ENCODE assay signal across 21 mouse cellular contexts in the genomic region with DNA sequence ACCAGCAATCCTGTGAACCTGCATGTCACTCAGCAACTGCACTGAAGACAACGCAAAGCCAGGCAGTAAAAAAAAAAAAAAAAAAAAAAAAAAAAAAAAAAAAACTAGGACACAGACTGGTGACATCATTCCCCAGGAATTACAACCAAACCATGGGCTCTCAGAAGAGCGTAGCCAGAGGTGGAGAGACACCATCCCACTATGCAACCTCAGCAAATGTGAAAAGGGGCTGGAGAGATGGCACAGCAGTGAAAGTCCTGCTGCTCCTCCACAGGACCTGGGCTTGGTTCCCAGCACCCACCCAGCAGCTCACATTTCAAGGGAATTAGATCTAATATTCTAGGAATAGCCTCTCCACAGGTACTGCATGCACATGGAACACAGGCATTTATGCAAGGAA. TPM values are rescaled to one million over a fixed set of nuclear protein-coding genes. Genes with fewer than 3 reads are reported as not detected.
DNase-seq lines count a peak whose midpoint lies in the region; ATAC-seq and TF ChIP-seq lines count a peak whose summit lies in the region.
"Had no signal": no experiment of that assay in that cellular context is flagged by ENCODE, and none has a peak within 500 bp of the region (broad histone marks: within the 10 kb centered on the region; RNA-seq: fewer than 3 reads in every experiment).

No protein-coding gene starts in this region.

- H3K4me2 ChIP-seq in limb, embryonic 14.5 days (replicated peaks; ENCODE audit: low read depth, low read length, severe bottlenecking), result no peak overlapping the region
- no peak overlapping the region for H3K4me2 ChIP-seq in forebrain, embryonic 13.5 days
- H3K4me2 ChIP-seq: hindbrain, embryonic 13.5 days; intestine, embryonic 15.5 days; neural tube, embryonic 12.5 days; stomach, embryonic 15.5 days had no signal

- no peak overlapping the region for H3K4me3 ChIP-seq in limb, embryonic 14.5 days (replicated peaks; ENCODE audit: low read length)
- no peak overlapping the region for H3K4me3 ChIP-seq in limb, embryonic 10.5 days
- no peak overlapping the region for H3K4me3 ChIP-seq in forebrain, embryonic 13.5 days
- H3K4me3 ChIP-seq: heart, embryonic 10.5 days; hindbrain, embryonic 13.5 days; intestine, embryonic 15.5 days; megakaryocyte, embryonic 14.5 days; neural tube, embryonic 12.5 days; stomach, embryonic 15.5 days had no signal

- H3K9ac ChIP-seq in limb, embryonic 14.5 days (ENCODE audit: low read depth, low read length, severe bottlenecking), result no peak overlapping the region
- H3K9ac ChIP-seq in forebrain, embryonic 13.5 days, result no peak overlapping the region
- H3K9ac ChIP-seq: hindbrain, embryonic 13.5 days; intestine, embryonic 15.5 days; neural tube, embryonic 12.5 days; stomach, embryonic 15.5 days had no signal

- H3K27me3 ChIP-seq in limb, embryonic 14.5 days (ENCODE audit: control insufficient read depth, insufficient read depth, low read length), result no peaks in the 10 kb centered on the region
- H3K27me3 ChIP-seq in limb, embryonic 10.5 days (ENCODE audit: low read depth, poor library complexity, severe bottlenecking), result no peaks in the 10 kb centered on the region
- H3K27me3 ChIP-seq in forebrain, embryonic 13.5 days, result no peaks in the 10 kb centered on the region
- H3K27me3 ChIP-seq: hindbrain, embryonic 13.5 days; intestine, embryonic 15.5 days; megakaryocyte, embryonic 14.5 days; neural tube, embryonic 12.5 days; stomach, embryonic 15.5 days had no signal

- no peaks in the 10 kb centered on the region for H3K4me1 ChIP-seq in limb, embryonic 14.5 days (ENCODE audit: control insufficient read depth, insufficient read depth, low read length)
- no peaks in the 10 kb centered on the region for H3K4me1 ChIP-seq in limb, embryonic 10.5 days
- no peaks in the 10 kb centered on the region for H3K4me1 ChIP-seq in forebrain, embryonic 13.5 days
- H3K4me1 ChIP-seq: intestine, embryonic 15.5 days; neural tube, embryonic 12.5 days; stomach, embryonic 15.5 days had no signal

- no peak for TF ChIP-seq POLR2A in limb, embryonic 14.5 days (IDR thresholded peaks at IDR 0.05; ENCODE audit: borderline replicate concordance, extremely low read depth, insufficient read depth, insufficient read length)

- H3K9me3 ChIP-seq in limb, embryonic 14.5 days (ENCODE audit: control insufficient read depth, low read length), result no peaks in the 10 kb centered on the region
- no peaks in the 10 kb centered on the region for H3K9me3 ChIP-seq in limb, embryonic 10.5 days (replicated peaks)
- H3K9me3 ChIP-seq in forebrain, embryonic 13.5 days (replicated peaks), result no peaks in the 10 kb centered on the region
- H3K9me3 ChIP-seq: heart, embryonic 10.5 days; hindbrain, embryonic 13.5 days; intestine, embryonic 15.5 days; megakaryocyte, embryonic 14.5 days; neural tube, embryonic 12.5 days; stomach, embryonic 15.5 days had no signal

- ATAC-seq in limb, embryonic 14.5 days (ENCODE audit: low FRiP score, low read depth), result no peak
- ATAC-seq in forebrain, embryonic 13.5 days, result no peak
- no peak for ATAC-seq in megakaryocyte, adult 5-6 weeks (ENCODE audit: poor library complexity, severe bottlenecking)
- ATAC-seq: intestine, embryonic 15.5 days; lung, postnatal 0 days had no signal

- peaks cover 96% of the 10 kb centered on the region for H3K36me3 ChIP-seq in limb, embryonic 14.5 days (ENCODE audit: control insufficient read depth, insufficient read depth, low read length)
- H3K36me3 ChIP-seq in limb, embryonic 10.5 days, result peaks cover 100% of the 10 kb centered on the region
- peaks cover 95% of the 10 kb centered on the region for H3K36me3 ChIP-seq in forebrain, embryonic 13.5 days (ENCODE audit: poor library complexity, severe bottlenecking)

- 66% methylated on average over 2 of the region's 2 CpGs for WGBS in limb, embryonic 14.5 days
- WGBS in limb, embryonic 10.5 days, result 89% methylated on average over 2 of the region's 2 CpGs
- WGBS in forebrain, embryonic 13.5 days, result 77% methylated on average over 2 of the region's 2 CpGs

- DNase-seq in cerebellum, postnatal 10 days, result peak; percentile 30 to 34
- DNase-seq in cerebellum, postnatal 25 days, result no peak
- peak; percentile 7 for DNase-seq in limb, embryonic 14.5 days (ENCODE audit: low spot score)
- no peak for DNase-seq in limb, embryonic 10.5 days (ENCODE audit: low spot score)
- DNase-seq in 3T3-L1 (ENCODE audit: low read depth, low spot score), result peak; percentile 81
- DNase-seq in NIH3T3 (ENCODE audit: low read depth), result peak; percentile 57
- DNase-seq: adrenal gland, postnatal 10 days; kidney, adult 8-10 months; kidney, postnatal 14 days; left cerebral cortex, postnatal 4 days; midbrain, embryonic 14.5 days; right cerebral cortex, postnatal 4 days had no signal

- H3K27ac ChIP-seq in limb, embryonic 14.5 days (replicated peaks; ENCODE audit: low read depth, low read length), result no peak overlapping the region
- H3K27ac ChIP-seq in limb, embryonic 10.5 days, result no peak overlapping the region
- no peak overlapping the region for H3K27ac ChIP-seq in forebrain, embryonic 13.5 days
- H3K27ac ChIP-seq: heart, embryonic 10.5 days; intestine, embryonic 15.5 days; neural tube, embryonic 12.5 days; stomach, embryonic 15.5 days had no signal

RNA-seq across cellular contexts. Expression of gene Ptpn11, which starts 34.2 kb away (rescaled TPM):
- 44.1 and 44.6 TPM in 2 replicates for polyA plus RNA-seq in limb, embryonic 14.5 days (2012; rRNA removed)
- 27.1 and 29.6 TPM in 2 replicates for polyA plus RNA-seq in limb, embryonic 14.5 days (2014; fragmentation: Nextera tagmentation; extraction: Ambion mirVana)
- polyA plus RNA-seq in limb, embryonic 10.5 days (2016; fragmentation: Nextera tagmentation; extraction: Ambion mirVana), result 23.6 and 24.9 TPM in 2 replicates
- 27.8 and 28.4 TPM in 2 replicates for polyA plus RNA-seq in forebrain, embryonic 13.5 days (2015; fragmentation: Nextera tagmentation; extraction: Ambion mirVana)
- total RNA-seq in megakaryocyte, adult 5-6 weeks (2015), result 20.1 and 20.2 TPM in 2 replicates
- 37.8 and 40.9 TPM in 2 replicates for total RNA-seq in megakaryocyte, adult 5-6 weeks (2017)

RNA-seq across cellular contexts. Expression of gene Rpl6, which starts 47.3 kb away (rescaled TPM):
- polyA plus RNA-seq in limb, embryonic 14.5 days (2012; rRNA removed), result 786 and 1,086 TPM in 2 replicates
- polyA plus RNA-seq in limb, embryonic 14.5 days (2014; fragmentation: Nextera tagmentation; extraction: Ambion mirVana), result 696 and 712 TPM in 2 replicates
- polyA plus RNA-seq in limb, embryonic 10.5 days (2016; fragmentation: Nextera tagmentation; extraction: Ambion mirVana), result 661 and 766 TPM in 2 replicates
- polyA plus RNA-seq in forebrain, embryonic 13.5 days (2015; fragmentation: Nextera tagmentation; extraction: Ambion mirVana), result 466 and 500 TPM in 2 replicates
- total RNA-seq in megakaryocyte, adult 5-6 weeks (2015), result 1,545 and 1,566 TPM in 2 replicates
- total RNA-seq in megakaryocyte, adult 5-6 weeks (2017), result 945 and 954 TPM in 2 replicates

Comparison
In these comparisons a context has a peak if more than half of its experiments do, and no peak if none do; other contexts are left out.
1. DNase-seq: peak in cerebellum, postnatal 10 days (2 of 2), limb, embryonic 14.5 days (single experiment), 3T3-L1 (single experiment) and NIH3T3 (single experiment); none in cerebellum, postnatal 25 days (0 of 2) and limb, embryonic 10.5 days (single experiment).